Mouse (Mus musculus): ENCODE measurements at regions not wholly inside any gene's neighbourhood (a gene's known extent, or its start where the extent isn't known, plus 50 kb on each side); places are given as distances from the start of the nearest gene placed in this dataset.

DNA sequence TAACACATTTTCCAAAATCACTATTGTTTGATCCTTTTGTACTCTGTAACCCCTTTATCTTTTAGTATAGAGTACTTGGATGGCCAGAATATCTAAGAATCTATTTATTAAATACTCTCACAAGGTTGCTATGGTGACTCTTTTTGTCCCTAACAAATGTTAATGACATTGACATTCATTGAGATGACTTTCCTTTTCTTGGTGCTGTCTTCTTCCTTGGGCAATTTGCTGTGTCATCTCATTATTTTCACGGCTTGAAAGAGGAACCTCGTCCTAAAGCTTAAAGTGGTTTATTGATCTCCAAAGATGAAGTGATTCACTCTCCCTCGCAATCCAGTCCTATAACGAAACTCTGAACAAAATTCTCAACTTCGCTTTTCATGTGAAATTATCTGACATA is 265.6 kb upstream of the Zfp960 start:
- no peak for TF ChIP-seq POLR2A (IDR thresholded peaks at IDR 0.05; ENCODE audit: borderline replicate concordance, extremely low read depth, low read depth, low read length)
- no peak for TF ChIP-seq CTCF (IDR thresholded peaks at IDR 0.05; ENCODE audit: insufficient read depth, low read length)

Data from lung, adult 2 months (tissue).